Mouse (Mus musculus) liver, embryonic 11.5 days (tissue): ENCODE results near the gene Slc28a2. TPM values are rescaled to one million over a fixed set of nuclear protein-coding genes. Genes with fewer than 3 reads are reported as not detected.
"Not testable (repeated sequence)": the region's sequence is repeated elsewhere in the genome, so short reads cannot be mapped to it uniquely, and the experiment has no call there.

Source experiments
- ATAC-seq: fragments of 200-750 bp; cut with Nextera tagmentation; replicated peaks from 2 replicates; pipeline ENCODE4 v1.8.0; 2017; ENCODE audit warnings: moderate number of reproducible peaks, mild to moderate bottlenecking, moderate TSS enrichment, moderate library complexity; ENCODE audit not compliant: low FRiP score
- DNase-seq: peaks from one replicate; pipeline ENCODE4 v3.0.0-alpha.2; 2017; ENCODE audit warnings: low spot score
- H3K27ac ChIP-seq: fragments of 300-500 bp; sonication (generic); 2 replicates; pipeline ENCODE4 v1.5.1; 2014; ENCODE audit warnings: mild to moderate bottlenecking, low read depth, low read length, control low read depth
- H3K27me3 ChIP-seq: fragments of 300-500 bp; sonication (generic); replicated peaks from 2 replicates; pipeline ENCODE4 v1.6.1; 2014; ENCODE audit warnings: low read length, mixed read lengths; ENCODE audit not compliant: control insufficient read depth, insufficient read depth
- H3K36me3 ChIP-seq: fragments of 300-500 bp; sonication (generic); 2 replicates; pipeline ENCODE4 v1.6.1; 2014; ENCODE audit warnings: mild to moderate bottlenecking, low read length, moderate library complexity, mixed read lengths; ENCODE audit not compliant: control insufficient read depth, insufficient read depth
- H3K4me1 ChIP-seq: fragments of 300-500 bp; sonication (generic); replicated peaks from 2 replicates; pipeline ENCODE4 v1.6.1; 2014; ENCODE audit warnings: low read length, mixed read lengths; ENCODE audit not compliant: control insufficient read depth, insufficient read depth
- H3K4me2 ChIP-seq: fragments of 300-500 bp; sonication (generic); 2 replicates; pipeline ENCODE4 v1.6.1; 2014; ENCODE audit warnings: mild to moderate bottlenecking, control low read depth, moderate library complexity
- H3K4me3 ChIP-seq: fragments of 300-500 bp; sonication (generic); 2 replicates; pipeline ENCODE4 v1.5.1; 2014; ENCODE audit warnings: low read depth, low read length, control low read depth
- H3K9ac ChIP-seq: fragments of 300-500 bp; sonication (generic); 2 replicates; pipeline ENCODE4 v1.6.1; 2014; ENCODE audit warnings: low read depth, low read length, control low read depth
- H3K9me3 ChIP-seq: fragments of 300-500 bp; sonication (generic); 2 replicates; pipeline ENCODE4 v1.6.1; 2016; ENCODE audit warnings: low read length, inconsistent platforms, mixed read lengths; ENCODE audit not compliant: control insufficient read depth
- WGBS: fragments of 180-500 bp; shearing (Covaris S2); extraction: QIAGEN DNeasy Blood & Tissue Kit; methylation state at CpG from one replicate; pipeline ENCODE4 v1.1.7; 2014; 5-methylcytosine and 5-hydroxymethylcytosine counted together
- polyA plus RNA-seq: library from polyadenylated mRNA; unstranded; fragments of >200 nt; fragmentation: Nextera tagmentation; extraction: Ambion mirVana; gene quantifications from 2 replicates; pipeline ENCODE4 v1.2.1, GENCODE M21; 2014

The Slc28a2 gene
- polyA plus RNA-seq, 1 experiment from 2014 or later = 0.29 TPM

DNA sequence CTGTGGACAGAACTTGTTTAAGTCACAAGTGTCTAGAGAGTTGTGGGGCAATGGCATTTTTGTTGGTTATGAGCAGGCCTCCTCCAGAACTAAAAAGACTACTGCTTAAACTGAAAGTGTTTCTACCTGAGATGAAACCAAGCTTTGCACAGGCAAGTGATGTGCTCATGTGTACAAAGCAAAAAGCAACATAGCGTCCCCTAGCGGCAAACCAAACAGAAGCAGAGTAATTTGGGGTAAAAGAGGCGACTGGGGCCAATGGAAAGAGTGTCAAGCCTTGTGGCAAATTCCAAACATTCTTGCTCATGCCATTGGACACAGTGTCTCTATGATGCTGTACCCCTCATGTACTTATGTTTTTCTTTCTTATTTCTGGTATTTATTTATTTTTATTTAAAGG lies 41.2 kb upstream of the Slc28a2 start:
- Histone ChIP-seq H3K9ac (no peak overlapping the region), H3K9me3 (no peaks in the 10 kb centered on the region), H3K36me3 (no peaks in the 10 kb centered on the region), H3K4me2 (no peak overlapping the region), H3K27ac (no peak overlapping the region), H3K4me3 (no peak overlapping the region), H3K4me1 (no peaks in the 10 kb centered on the region), H3K27me3 (no peaks in the 10 kb centered on the region; the same call in 1 of the 2 replicates)
- no peak for ATAC-seq
- 29% methylated on average over 3 of the region's 3 CpGs for WGBS
- no peak for DNase-seq

- WGBS = 83% methylated on average over 3 of the region's 3 CpGs
- H3K27ac ChIP-seq, H3K36me3 ChIP-seq, H3K9me3 ChIP-seq, H3K4me3 ChIP-seq, H3K27me3 ChIP-seq, DNase-seq, H3K4me1 ChIP-seq, H3K9ac ChIP-seq, ATAC-seq, H3K4me2 ChIP-seq: not testable (repeated sequence)
Observed at GRCm38 (mm10) chr2:122387135-122387534, 39.1 kb upstream of the Slc28a2 start.

GRCm38 (mm10) chr2:122396150-122396549 lies 30.1 kb upstream of the Slc28a2 start:
- H3K36me3 ChIP-seq = no peaks in the 10 kb centered on the region
- no peak for DNase-seq
- no peaks in the 10 kb centered on the region for H3K9me3 ChIP-seq
- no peak overlapping the region for H3K4me3 ChIP-seq
- H3K27me3 ChIP-seq = no peaks in the 10 kb centered on the region
- H3K4me1 ChIP-seq = no peaks in the 10 kb centered on the region
- no peak overlapping the region for H3K9ac ChIP-seq
- ATAC-seq = no peak
- H3K27ac ChIP-seq = no peak overlapping the region
- H3K4me2 ChIP-seq = no peak overlapping the region
- WGBS = 78% methylated on average over 1 of the region's 1 CpGs

DNA sequence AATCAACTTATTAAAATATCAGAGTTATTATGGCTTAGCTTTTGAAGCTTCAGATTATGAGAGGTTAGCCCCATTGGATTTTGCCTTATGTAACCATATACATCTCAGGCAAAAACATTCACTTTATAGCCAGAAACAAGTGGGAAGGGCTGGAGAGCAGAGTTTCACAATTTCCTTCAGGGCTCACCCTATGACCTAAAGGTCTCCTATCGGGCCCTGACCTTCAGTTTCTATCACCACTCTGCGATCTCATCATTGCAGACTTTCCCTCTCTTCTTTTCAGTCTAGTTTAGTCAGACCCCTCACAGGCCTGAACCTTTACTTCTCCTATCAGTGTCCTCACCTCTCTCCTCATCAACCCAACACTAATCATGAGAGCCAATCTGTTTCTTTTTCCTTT lies 18.7 kb upstream of the Slc28a2 start:
- WGBS = 84% methylated on average over 2 of the region's 2 CpGs

GRCm38 (mm10) chr2:122408928-122409327 lies 17.3 kb upstream of the Slc28a2 start:
- WGBS = 75% methylated on average over 7 of the region's 7 CpGs

More for the DNA sequence above, 18.7 kb upstream of the Slc28a2 start:
- Histone ChIP-seq H3K9me3 (no peaks in the 10 kb centered on the region), H3K4me2 (no peak overlapping the region), H3K27me3 (no peaks in the 10 kb centered on the region), H3K36me3 (no peaks in the 10 kb centered on the region), H3K27ac (no peak overlapping the region), H3K9ac (no peak overlapping the region), H3K4me3 (no peak overlapping the region), H3K4me1 (no peaks in the 10 kb centered on the region)
- no peak for DNase-seq
- no peak for ATAC-seq

GRCm38 (mm10) chr2:122426645-122427044 lies 368 bp downstream of the Slc28a2 start:
- ATAC-seq, DNase-seq, H3K9ac ChIP-seq, H3K27me3 ChIP-seq, H3K4me3 ChIP-seq, H3K9me3 ChIP-seq, H3K4me2 ChIP-seq, H3K4me1 ChIP-seq, H3K36me3 ChIP-seq, H3K27ac ChIP-seq: not testable (repeated sequence)
- 75% methylated on average over 2 of the region's 2 CpGs for WGBS

More at GRCm38 (mm10) chr2:122408928-122409327, 17.3 kb upstream of the Slc28a2 start:
- no peak for ATAC-seq
- Histone ChIP-seq H3K4me1 (no peaks in the 10 kb centered on the region), H3K4me2 (no peak overlapping the region), H3K4me3 (no peak overlapping the region), H3K9ac (no peak overlapping the region), H3K27ac (no peak overlapping the region), H3K36me3 (no peaks in the 10 kb centered on the region), H3K9me3 (no peaks in the 10 kb centered on the region), H3K27me3 (no peaks in the 10 kb centered on the region)
- no peak for DNase-seq

DNA sequence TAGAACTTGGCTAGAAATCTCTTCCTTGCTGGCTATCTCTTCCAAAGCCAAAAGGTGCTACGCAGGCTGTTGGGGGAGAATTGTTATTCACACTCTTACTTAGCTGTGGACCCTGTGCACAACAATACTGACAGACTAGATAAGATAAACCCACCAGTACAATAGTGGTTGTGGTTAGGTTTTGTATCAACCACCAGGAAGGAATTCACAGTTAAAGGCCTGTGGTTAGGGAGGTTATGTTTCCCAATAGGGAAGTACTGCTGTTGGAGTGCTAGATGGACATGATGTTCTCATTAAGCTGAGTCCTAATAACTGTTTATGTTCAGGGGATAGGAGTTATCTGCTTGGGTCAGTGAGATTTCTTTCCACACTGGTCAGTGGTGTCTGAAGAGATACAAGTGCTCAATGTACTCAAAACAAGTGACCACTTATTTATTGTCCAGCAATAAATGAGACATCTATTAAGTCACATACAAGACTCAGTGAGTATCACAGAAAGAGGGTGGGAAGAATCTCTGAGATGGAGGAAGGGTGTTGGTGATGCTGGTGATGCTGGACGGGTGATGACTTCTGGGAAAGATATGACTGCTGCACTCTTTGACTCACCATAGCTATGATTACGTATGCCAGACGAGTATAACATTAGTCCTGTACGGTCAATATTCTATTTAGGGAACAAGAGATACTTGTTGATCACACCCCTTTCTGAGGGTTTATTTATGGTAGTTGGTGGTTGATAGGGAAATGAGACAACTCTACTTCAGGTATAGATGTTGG lies 12.6 kb downstream of the Slc28a2 start:
- not testable (repeated sequence) for H3K27me3 ChIP-seq, H3K9me3 ChIP-seq, H3K27ac ChIP-seq, ATAC-seq, H3K4me3 ChIP-seq, H3K4me1 ChIP-seq, H3K4me2 ChIP-seq, H3K9ac ChIP-seq, H3K36me3 ChIP-seq, DNase-seq
- 56% methylated on average over 5 of the region's 5 CpGs for WGBS

DNA sequence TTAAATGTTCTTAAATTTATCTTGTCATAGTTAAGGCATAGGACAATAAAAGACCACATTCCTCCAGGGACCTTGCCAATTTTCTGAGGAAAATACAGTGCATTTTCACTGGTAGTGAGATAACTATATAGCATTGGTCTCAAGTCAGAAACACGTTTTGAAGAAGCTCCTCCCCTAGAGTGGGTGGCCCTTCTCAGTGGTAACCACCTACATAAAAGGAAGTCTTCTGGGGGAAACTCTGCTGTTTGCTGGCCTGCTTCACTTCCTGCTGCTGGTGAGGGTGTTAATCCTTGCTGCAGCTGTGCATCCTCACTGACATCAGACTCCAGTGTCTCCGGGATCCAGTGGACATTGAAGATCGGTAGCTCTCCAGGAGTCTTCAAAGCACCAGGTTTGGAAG lies 14.2 kb downstream of the Slc28a2 start:
- not testable (repeated sequence) for ATAC-seq, H3K9me3 ChIP-seq, H3K4me3 ChIP-seq, H3K9ac ChIP-seq, H3K27me3 ChIP-seq, DNase-seq, H3K4me2 ChIP-seq, H3K36me3 ChIP-seq, H3K27ac ChIP-seq, H3K4me1 ChIP-seq
- whole genome bisulfite sequencing = 0% methylated on average over 1 of the region's 3 CpGs
